Mouse (Mus musculus) neutrophil, adult 65 days (primary cell): ENCODE data around the gene Tcf25. TPM values are rescaled to one million over a fixed set of nuclear protein-coding genes. Genes with fewer than 3 reads are reported as not detected.

Experiments used
- total RNA-seq: library from RNA; stranded (reverse); gene quantifications from 2 replicates; pipeline ENCODE4 v1.2.4, GENCODE M21; 2023

Gene Tcf25
- 122 and 140 TPM in 2 replicates for total RNA-seq

DNA sequence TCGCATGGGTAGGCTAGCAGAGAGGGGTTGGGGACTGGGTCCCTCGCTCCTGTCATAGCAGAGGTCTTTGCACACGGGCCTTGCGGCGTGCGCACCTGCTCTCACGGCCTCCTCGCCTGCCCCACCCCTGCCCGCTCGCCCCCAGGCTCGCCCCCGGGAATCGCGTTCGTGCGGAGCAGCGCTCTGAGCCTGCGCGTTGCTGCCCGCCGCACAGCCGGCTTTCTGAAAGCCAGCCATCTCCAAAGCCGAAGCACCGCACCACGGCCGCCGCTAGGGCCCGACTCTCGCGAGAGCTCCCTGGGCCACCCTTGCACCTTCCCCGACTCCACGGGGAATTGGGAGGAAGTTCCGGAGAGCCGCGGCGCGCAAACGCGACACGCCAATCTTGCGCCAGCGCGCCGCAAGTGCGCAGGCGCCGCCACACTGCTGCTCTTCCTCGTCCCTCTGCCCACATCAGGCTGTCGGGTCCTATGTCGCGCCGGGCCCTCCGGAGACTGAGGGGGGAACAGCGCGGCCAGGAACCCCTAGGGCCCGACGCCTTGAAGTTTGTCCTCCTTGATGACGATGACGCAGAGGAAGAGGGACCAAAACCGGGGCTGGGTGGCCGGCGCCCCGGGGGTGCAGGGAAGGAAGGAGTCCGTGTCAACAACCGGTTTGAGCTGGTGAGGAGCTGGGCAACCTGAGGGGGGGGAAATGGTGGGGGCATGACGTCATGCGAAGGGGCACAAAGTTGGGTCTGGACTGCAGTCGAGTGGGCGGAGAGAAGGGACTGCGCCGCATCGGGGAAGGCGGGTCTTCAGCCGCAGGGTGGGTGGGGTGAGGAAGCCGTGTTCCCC, at the start of gene Tcf25:
Gene Tcf25, plus strand, starts transcription at position 351 of the 836 bp plus-strand sequence.

DNA sequence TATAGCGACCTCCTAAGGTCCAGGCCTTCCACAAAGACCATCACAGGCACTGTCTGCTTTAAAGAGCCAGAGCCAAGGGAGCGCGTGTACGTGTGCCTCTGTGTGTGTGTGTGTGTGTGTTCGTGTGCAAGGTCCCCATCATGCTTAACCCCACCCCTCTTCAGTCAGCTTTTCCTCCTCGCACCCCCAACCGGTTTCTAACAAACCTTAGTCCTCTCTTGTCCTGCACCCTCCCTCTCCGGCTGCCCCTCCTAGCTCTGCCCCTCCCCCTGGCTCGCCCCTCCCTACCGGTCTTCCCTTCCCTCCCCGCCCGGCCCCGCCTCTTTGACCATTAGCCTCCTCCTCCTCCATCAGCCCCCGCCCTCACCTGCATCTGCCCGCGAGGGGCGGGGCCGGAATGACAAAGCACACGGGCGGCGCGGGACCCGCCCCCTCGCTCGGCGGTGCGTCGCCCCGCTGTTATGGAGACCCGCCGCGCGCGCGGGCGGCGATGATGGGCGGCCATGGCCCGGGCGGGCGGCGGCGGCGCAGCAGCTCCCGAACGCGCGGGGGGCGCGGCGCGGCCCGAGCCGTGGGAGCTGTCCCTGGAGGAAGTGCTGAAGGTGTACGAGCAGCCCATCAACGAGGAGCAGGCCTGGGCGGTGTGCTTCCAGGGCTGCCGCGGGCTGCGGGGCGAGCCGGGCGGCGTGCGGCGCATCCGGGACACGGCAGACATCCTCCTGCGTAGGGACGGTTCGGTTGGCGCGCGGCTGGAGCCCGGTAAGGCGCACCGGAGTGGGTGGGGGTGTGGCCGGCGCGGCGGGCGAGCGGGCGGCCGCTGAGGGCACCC, 41.1 kb upstream of the Tcf25 start, which contains the start of gene Spire2:
Gene Spire2, plus strand, starts transcription at position 452 of the 829 bp plus-strand sequence.

DNA sequence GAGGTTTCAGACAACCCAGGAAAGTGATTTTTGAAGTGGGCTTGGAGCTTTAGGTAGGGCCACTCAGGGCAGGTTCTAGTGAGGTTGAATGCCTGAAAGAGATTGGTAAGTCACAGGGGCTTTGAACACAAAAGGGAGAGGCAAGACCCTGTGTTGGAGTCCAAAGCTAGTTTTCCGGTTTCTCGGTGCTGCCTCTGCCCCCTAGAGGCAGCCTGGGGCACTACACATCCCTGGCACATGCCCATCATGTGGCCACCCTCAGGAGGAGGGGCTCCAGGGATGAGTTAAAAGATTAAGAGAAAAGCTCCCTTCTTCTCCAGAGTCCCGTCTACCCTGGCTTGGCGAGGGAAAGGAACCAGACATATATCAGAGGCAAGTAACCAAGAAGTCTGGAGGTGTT, 33.2 kb downstream of the Tcf25 start, which contains the start of gene Mc1r:
Gene Mc1r, plus strand, starts transcription at position 322 of the 400 bp plus-strand sequence.

DNA sequence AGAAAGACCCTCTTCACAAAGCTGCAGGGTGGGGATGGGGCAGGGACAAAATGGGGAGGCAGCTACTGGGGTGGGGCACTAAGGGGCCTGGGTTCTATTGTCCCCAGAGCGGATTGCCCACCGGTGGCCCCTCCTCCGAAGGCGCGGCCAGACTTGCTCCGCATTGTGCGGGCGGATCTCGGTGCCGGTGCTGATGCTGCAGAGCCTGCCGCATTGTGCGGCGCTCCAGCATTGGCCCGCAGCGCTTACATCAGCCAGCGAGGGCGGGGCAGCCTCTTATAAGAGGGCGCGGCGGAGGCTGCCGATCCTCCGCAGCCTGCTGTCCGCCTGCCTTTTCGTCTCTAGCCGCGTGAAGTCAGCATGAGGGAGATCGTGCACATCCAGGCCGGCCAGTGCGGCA, 37.7 kb downstream of the Tcf25 start, which contains the start of gene Tubb3:
Gene Tubb3, plus strand, starts transcription at position 179 of the 400 bp plus-strand sequence.

DNA sequence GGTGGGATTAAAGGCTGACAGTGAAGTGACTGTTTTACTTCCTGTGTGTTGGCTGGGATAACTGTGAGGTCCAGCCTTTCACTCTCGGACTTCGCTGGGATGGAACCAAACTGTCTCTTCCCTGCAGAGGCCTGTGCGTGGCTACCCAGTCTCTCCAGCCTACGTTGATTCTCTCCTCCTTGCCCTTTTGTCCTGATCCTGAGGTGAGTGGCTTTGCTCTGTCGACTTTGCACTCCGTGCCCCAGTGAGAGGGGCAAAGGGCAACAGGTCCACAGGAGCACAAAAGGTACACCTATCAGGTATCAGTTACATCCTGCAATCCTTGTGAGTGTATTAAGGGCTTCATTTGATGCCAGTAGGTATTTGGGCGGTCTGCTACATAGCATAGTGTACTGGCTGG, 49.9 kb downstream of the Tcf25 start, which contains the start of gene Def8:
Gene Def8, plus strand, starts transcription at position 87 of the 400 bp plus-strand sequence.

Other genes with a start within 250 kb of the Tcf25 start
- gene Sult5a1, start 215.4 kb upstream of the Tcf25 start, total RNA-seq, result not detected in 2 replicates
- not detected in 2 replicates for gene Dpep1, start 187.5 kb upstream of the Tcf25 start, total RNA-seq
- gene Chmp1a, start 161.0 kb upstream of the Tcf25 start, total RNA-seq, result 64.2 and 98.8 TPM in 2 replicates
- not detected in 2 replicates for gene Spata33, start 160.9 kb upstream of the Tcf25 start, total RNA-seq
- 17.9 and 19.0 TPM in 2 replicates for gene Cdk10, start 148.9 kb upstream of the Tcf25 start, total RNA-seq
- 6.8 and 7.3 TPM in 2 replicates for gene Spata2l, start 137.5 kb upstream of the Tcf25 start, total RNA-seq
- 29.9 and 40.8 TPM in 2 replicates for gene Zfp276, start 119.6 kb upstream of the Tcf25 start, total RNA-seq
- 49.8 and 50.6 TPM in 2 replicates for gene Vps9d1, start 119.4 kb upstream of the Tcf25 start, total RNA-seq
- 32.1 and 42.0 TPM in 2 replicates for gene Fanca, start 55.2 kb upstream of the Tcf25 start, total RNA-seq
- 0.22 and 0.29 TPM in 2 replicates for gene Spire2, start 41.0 kb upstream of the Tcf25 start, total RNA-seq
- not detected in 2 replicates for gene Mc1r, start 33.4 kb downstream of the Tcf25 start, total RNA-seq
- 0.92 TPM in 1 of 2 replicates, not detected in the other for gene Tubb3, start 37.7 kb downstream of the Tcf25 start, total RNA-seq
- 35.6 and 35.7 TPM in 2 replicates for gene Def8, start 49.8 kb downstream of the Tcf25 start, total RNA-seq
- 40.1 and 56.2 TPM in 2 replicates for gene Afg3l1, start 104.2 kb downstream of the Tcf25 start, total RNA-seq
- not detected in 2 replicates for gene Dbndd1, start 141.7 kb downstream of the Tcf25 start, total RNA-seq
- gene Gas8, start 145.1 kb downstream of the Tcf25 start, total RNA-seq, result 1.2 and 1.3 TPM in 2 replicates